Mouse (Mus musculus) kidney, embryonic 14.5 days (tissue): ENCODE results near the gene Gm49355. TPM values are rescaled to one million over a fixed set of nuclear protein-coding genes. Genes with fewer than 3 reads are reported as not detected.

Experiments
- ATAC-seq: fragments of 200-750 bp; cut with Nextera tagmentation; 2 replicates; pipeline ENCODE4 v1.8.0; 2017; ENCODE audit warnings: moderate number of reproducible peaks, mild to moderate bottlenecking, moderate TSS enrichment, moderate library complexity; ENCODE audit not compliant: low FRiP score, low TSS enrichment
- H3K27ac ChIP-seq: fragments of 300-500 bp; sonication (generic); 2 replicates; pipeline ENCODE4 v1.5.1; 2014; ENCODE audit warnings: low read depth, mild to moderate bottlenecking, low read length, moderate library complexity, mixed read lengths
- H3K27me3 ChIP-seq: fragments of 300-500 bp; sonication (generic); 2 replicates; pipeline ENCODE4 v1.6.1; 2014; ENCODE audit warnings: mild to moderate bottlenecking, low read length; ENCODE audit not compliant: control insufficient read depth, insufficient read depth
- H3K36me3 ChIP-seq: fragments of 300-500 bp; sonication (generic); 2 replicates; pipeline ENCODE4 v1.6.1; 2014; ENCODE audit warnings: low read length, mixed read lengths; ENCODE audit not compliant: control insufficient read depth, insufficient read depth
- H3K4me1 ChIP-seq: fragments of 300-500 bp; sonication (generic); 2 replicates; pipeline ENCODE4 v1.6.1; 2014; ENCODE audit warnings: low read length, mixed read lengths; ENCODE audit not compliant: control insufficient read depth, insufficient read depth
- H3K4me2 ChIP-seq: fragments of 300-500 bp; sonication (generic); replicated peaks from 2 replicates; pipeline ENCODE4 v1.6.1; 2014; ENCODE audit warnings: low read depth, mild to moderate bottlenecking, low read length
- H3K4me3 ChIP-seq: fragments of 300-500 bp; sonication (generic); 2 replicates; pipeline ENCODE4 v1.5.1; 2014; ENCODE audit warnings: mild to moderate bottlenecking, low read length
- H3K9ac ChIP-seq: fragments of 300-500 bp; sonication (generic); 2 replicates; pipeline ENCODE4 v1.6.1; 2014; ENCODE audit warnings: low read depth, mild to moderate bottlenecking, low read length, moderate library complexity
- H3K9me3 ChIP-seq: fragments of 300-500 bp; sonication (generic); 2 replicates; pipeline ENCODE4 v1.6.1; 2016; ENCODE audit warnings: low read length; ENCODE audit not compliant: control insufficient read depth
- WGBS: fragments of 180-500 bp; shearing (Covaris S2); extraction: QIAGEN DNeasy Blood & Tissue Kit; methylation state at CpG from one replicate; pipeline ENCODE4 v1.1.7; 2014; 5-methylcytosine and 5-hydroxymethylcytosine counted together
- polyA plus RNA-seq: library from polyadenylated mRNA; unstranded; fragments of >200 nt; fragmentation: Nextera tagmentation; extraction: Ambion mirVana; gene quantifications from 2 replicates; pipeline ENCODE4 v1.2.1, GENCODE M21; 2014

The Gm49355 gene
- polyA plus RNA-seq, 1 experiment from 2014 or later, result not detected

DNA sequence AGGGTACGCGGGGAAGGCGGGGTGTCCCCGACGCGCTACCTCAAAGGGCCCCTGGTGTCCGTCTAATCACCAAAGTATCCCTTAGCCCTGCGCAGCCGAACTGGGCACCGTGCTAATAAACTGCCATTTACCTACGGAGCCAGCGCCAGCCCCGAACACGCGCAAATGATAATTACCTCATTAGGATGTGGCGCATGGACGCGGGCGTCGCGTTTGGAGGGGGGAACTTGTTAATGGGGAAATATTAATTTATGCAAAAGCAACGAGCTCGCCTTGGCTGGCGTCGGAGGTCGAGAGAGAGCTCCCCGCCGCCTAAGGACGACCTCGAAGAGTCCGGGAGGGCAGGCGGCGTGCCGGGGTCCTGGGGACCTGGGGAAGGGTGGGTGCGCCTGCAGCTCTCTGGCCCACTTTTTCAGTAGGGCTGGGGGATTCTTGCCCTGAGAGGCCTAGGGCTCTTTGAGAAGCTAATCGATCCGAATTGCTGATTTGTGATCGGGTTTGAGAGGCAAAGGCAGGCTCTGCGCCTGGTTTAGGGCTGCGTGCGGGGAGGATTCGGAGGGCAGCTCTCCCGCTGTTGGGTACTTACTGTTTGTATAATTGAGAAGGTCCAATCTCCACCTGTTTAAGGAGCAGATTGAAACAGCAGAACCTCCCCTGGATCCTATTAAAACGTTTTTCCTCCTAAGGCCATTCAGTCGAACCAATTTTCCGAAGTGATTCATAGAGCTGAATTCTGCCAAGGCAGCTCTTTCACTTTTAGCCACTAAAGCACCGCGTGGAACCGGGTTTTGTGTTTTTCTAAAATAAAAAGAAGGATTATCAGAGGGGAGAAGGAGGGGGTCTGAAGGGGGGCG is 62.5 kb downstream of the Gm49355 start:
- H3K27me3 ChIP-seq, result peaks cover 99% of the 10 kb centered on the region
- no peak overlapping the region for H3K9ac ChIP-seq
- H3K27ac ChIP-seq, result no peak overlapping the region
- H3K4me1 ChIP-seq, result peaks cover 14% of the 10 kb centered on the region
- peak overlapping the region; percentile 14 for H3K4me3 ChIP-seq
- H3K9me3 ChIP-seq, result no peaks in the 10 kb centered on the region
- H3K36me3 ChIP-seq, result no peaks in the 10 kb centered on the region
- H3K4me2 ChIP-seq, result peak overlapping the region; percentile 15; the same call in 1 of the 2 replicates
- under 1% methylated on average over 50 of the region's 50 CpGs for WGBS
- ATAC-seq, result no peak

DNA sequence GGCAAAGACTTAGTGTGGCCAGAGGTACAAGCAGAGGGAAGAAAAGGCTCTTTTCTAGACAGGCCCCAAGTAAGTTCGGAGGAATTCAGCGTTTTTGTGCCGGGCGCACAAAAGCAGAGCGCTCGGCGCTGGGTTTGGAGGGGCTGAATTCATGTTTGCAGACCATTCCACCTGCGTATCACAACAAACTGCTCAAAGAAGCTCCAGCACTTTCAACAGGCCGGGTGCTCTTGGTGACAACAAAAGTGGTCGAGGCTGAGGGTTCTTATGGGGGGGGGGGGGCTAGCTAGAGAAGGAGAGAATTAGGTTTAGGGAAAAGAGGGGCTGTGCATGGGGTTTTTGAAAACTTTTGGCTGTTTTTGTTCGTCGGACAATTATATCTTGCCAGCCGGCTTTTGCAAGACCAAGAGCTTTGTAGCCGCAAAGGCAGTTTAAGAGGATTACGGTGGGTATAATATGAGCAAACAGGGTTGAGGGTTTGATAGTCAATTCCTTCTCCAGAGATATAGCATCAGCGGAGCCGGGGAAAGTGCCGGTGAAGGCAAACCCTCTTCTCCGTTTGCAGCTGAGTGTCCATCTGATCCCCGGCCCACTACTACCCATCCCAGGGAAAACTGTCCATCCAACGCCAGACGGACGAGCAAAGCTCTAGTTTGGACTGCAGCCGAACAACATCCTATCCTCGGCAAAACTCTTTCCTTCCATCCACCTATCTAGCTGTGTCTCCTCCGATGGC is 63.3 kb downstream of the Gm49355 start:
- 1% methylated on average over 26 of the region's 26 CpGs for WGBS
- Histone ChIP-seq H3K36me3 (no peaks in the 10 kb centered on the region), H3K4me2 (peak overlapping the region; percentile 15; the same call in 1 of the 2 replicates), H3K9me3 (no peaks in the 10 kb centered on the region), H3K4me3 (peak overlapping the region; percentile 10), H3K4me1 (peaks cover 14% of the 10 kb centered on the region), H3K27me3 (peaks cover 98% of the 10 kb centered on the region), H3K27ac (no peak overlapping the region), H3K9ac (no peak overlapping the region)
- ATAC-seq, result no peak

DNA sequence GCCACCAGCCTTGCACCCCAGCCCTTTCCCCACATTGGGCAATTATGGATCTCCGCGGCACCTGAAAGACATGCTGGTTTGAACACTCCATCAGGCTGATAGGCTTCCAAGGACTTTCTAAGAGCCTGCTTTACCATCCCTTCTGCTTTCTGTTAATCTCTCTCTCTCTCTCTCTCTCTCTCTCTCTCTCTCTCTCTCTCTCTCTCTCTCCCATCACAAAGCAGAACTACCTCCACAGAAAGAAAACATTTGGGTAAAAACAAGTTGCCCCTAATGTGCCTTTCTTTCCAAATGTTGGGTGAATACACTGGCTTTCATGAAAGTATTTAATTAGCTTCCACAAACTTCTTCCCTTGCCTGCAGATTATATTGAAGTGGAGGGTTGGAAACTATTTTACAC is 64.3 kb downstream of the Gm49355 start, which contains the start of gene Fezf2:
Gene Fezf2, minus strand, starts transcription at position 101 of the 400 bp plus-strand sequence.
- Histone ChIP-seq H3K36me3 (no peaks in the 10 kb centered on the region), H3K9ac (no peak within 1 kb of the TSS), H3K4me1 (peaks cover 14% of the 10 kb centered on the region), H3K27me3 (peaks cover 98% of the 10 kb centered on the region), H3K4me2 (no peak within 1 kb of the TSS), H3K4me3 (peak within 1 kb of the TSS; percentile 10; the same call in 1 of the 2 replicates), H3K9me3 (no peaks in the 10 kb centered on the region), H3K27ac (no peak within 1 kb of the TSS)
- WGBS, result 0% methylated on average over 2 of the region's 2 CpGs
- ATAC-seq, result no peak

DNA sequence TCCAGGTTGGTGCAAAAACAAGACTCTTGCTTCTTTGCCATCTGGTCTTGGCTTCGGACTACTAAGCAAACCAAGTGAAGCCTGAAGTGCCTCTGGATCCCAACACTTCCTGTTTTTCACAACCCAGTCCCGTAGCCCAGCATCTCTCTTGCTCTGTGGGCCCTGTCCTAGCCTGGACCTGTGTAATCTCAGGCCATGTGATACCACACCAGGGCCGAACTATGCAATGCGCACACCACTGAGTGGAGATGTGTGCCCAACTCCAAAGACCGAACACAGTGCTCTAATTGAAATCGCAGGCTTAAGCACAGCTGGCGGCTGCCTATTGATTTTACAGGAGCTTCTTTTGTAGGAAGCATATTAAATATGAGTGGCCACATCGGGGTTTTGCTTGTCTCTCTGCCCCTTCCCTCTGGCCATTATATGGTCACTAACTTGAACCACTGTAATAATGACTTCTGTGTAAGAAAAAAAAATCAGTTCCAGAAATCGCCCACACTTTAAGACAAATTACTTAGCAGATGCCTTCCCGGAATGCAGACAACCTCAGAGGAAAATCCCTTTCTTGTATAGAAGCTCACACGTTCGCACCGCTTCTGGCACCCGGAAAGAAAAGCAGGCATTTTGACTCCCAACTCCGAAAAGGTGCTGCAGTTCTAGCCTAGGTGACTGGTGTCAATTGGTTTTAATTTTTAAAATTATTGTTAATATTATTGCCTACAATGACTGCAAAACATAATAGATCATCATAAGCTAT is 65.7 kb downstream of the Gm49355 start:
- Histone ChIP-seq H3K27me3 (peaks cover 91% of the 10 kb centered on the region), H3K4me3 (no peak overlapping the region), H3K4me2 (no peak overlapping the region), H3K36me3 (no peaks in the 10 kb centered on the region), H3K9ac (no peak overlapping the region), H3K4me1 (peaks cover 12% of the 10 kb centered on the region), H3K27ac (no peak overlapping the region), H3K9me3 (no peaks in the 10 kb centered on the region)
- no peak for ATAC-seq
- WGBS, result 3% methylated on average over 15 of the region's 15 CpGs

DNA sequence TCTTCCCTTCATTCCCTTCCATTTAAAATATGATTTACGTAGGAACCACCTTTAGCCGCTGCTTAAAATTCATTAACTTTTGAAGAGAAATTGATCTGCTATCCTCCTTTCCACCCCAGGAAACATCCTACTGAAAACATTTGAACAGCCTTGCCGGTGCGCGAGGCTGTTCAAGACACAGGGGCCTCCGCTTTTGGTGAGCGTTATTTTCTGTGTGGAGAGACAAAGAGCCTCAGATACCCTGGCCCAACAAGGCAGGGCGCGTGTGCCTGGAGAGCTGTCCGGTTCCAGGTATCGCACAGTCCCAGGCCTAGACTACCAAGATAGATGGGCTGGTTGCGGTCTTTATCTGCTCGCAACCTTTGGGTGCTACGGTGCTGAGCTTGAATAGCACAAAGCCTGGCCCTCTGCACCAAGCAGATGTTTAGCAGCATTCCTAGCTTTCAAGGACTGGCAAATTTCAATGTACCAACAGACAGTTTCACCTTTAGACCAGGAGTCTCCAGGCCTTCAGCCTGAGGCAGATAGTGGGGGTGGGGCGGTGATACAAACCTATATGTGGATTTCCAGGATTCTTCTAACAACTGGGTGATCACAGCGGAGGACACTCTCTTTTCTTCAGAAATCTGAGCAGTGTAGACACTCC is 66.6 kb downstream of the Gm49355 start:
- Histone ChIP-seq H3K27ac (no peak overlapping the region), H3K9me3 (no peaks in the 10 kb centered on the region), H3K9ac (no peak overlapping the region), H3K36me3 (no peaks in the 10 kb centered on the region), H3K4me2 (no peak overlapping the region), H3K27me3 (peaks cover 82% of the 10 kb centered on the region), H3K4me3 (no peak overlapping the region), H3K4me1 (0 out of 2 replicates have a peak, but pooled peaks cover 4% of the 10 kb centered on the region)
- no peak for ATAC-seq
- WGBS, result 5% methylated on average over 16 of the region's 16 CpGs

Other genes starting within 250 kb of the Gm49355 start
- 41.6 and 47.4 TPM in 2 replicates for gene 3830406C13Rik, start 197 bp downstream of the Gm49355 start, polyA plus RNA-seq
- not detected in 2 replicates for gene Fezf2, start 64.2 kb downstream of the Gm49355 start, polyA plus RNA-seq